Mouse (Mus musculus) liver, adult 2 months (tissue): ENCODE results near the gene Mbnl2. TPM values are rescaled to one million over a fixed set of nuclear protein-coding genes. Genes with fewer than 3 reads are reported as not detected.
A peak's percentile ranks its signal among the peaks of the same experiment; 100 is the strongest.

Experiments used
- DNase-seq: peaks from one replicate; pipeline ENCODE4 v3.0.0-alpha.2; 2011; ENCODE audit warnings: low read depth, low spot score; ENCODE audit errors: extremely low read depth
- H3K27ac ChIP-seq: fragments of 200-500 bp; replicated peaks from 2 replicates; pipeline ENCODE4 v1.5.1; 2012; ENCODE audit warnings: low read depth, mild to moderate bottlenecking, control low read depth, inconsistent platforms, low read length; ENCODE audit not compliant: insufficient read depth
- H3K27me3 ChIP-seq: fragments of 200-500 bp; 2 replicates; pipeline ENCODE4 v1.6.1; 2012; ENCODE audit warnings: mild to moderate bottlenecking, moderate library complexity, low read length, inconsistent platforms; ENCODE audit not compliant: control insufficient read depth, insufficient read depth
- H3K36me3 ChIP-seq: fragments of 200-500 bp; 2 replicates; pipeline ENCODE4 v1.6.1; 2012; ENCODE audit warnings: low read length, inconsistent platforms; ENCODE audit not compliant: control insufficient read depth, insufficient read depth
- H3K4me1 ChIP-seq: fragments of 200-500 bp; 2 replicates; pipeline ENCODE4 v1.6.1; 2011; ENCODE audit warnings: low read length; ENCODE audit not compliant: control insufficient read depth, insufficient read depth
- H3K4me3 ChIP-seq: fragments of 200-500 bp; 2 replicates; pipeline ENCODE4 v1.5.1; 2011; ENCODE audit warnings: low read depth, mild to moderate bottlenecking, control low read depth, low read length, moderate library complexity; ENCODE audit not compliant: insufficient read depth
- H3K79me2 ChIP-seq: fragments of 200-500 bp; 2 replicates; pipeline ENCODE4 v1.6.1; 2012; ENCODE audit warnings: inconsistent platforms, mild to moderate bottlenecking, low read length, moderate library complexity; ENCODE audit not compliant: control insufficient read depth, insufficient read depth
- H3K9ac ChIP-seq: fragments of 200-500 bp; 2 replicates; pipeline ENCODE4 v1.6.1; 2012; ENCODE audit warnings: low read depth, mild to moderate bottlenecking, control low read depth, inconsistent platforms, low read length
- CTCF ChIP-seq: fragments of 200-500 bp; IDR thresholded peaks from 2 replicates; pipeline ENCODE4 v1.5.1; 2011; ENCODE audit warnings: low read depth, low read length, control low read depth
- POLR2A ChIP-seq: fragments of 200-500 bp; IDR thresholded peaks from 2 replicates; pipeline ENCODE4 v1.6.1; 2011; ENCODE audit warnings: low read length, control low read depth; ENCODE audit not compliant: insufficient read depth; ENCODE audit errors: extremely low read depth
- WGBS: fragments of 180-500 bp; shearing (Covaris S2); methylation state at CpG from one replicate; pipeline ENCODE4 v1.1.7; 2018; 5-methylcytosine and 5-hydroxymethylcytosine counted together
- polyA plus RNA-seq: library from polyadenylated mRNA; depleted of rRNA; stranded (reverse); fragments of >200 nt; gene quantifications from 2 replicates; pipeline ENCODE4 v1.2.3, GENCODE M21; 2012
- total RNA-seq: library from RNA; depleted of rRNA; stranded (reverse); fragments of >200 nt; gene quantifications from 2 replicates; pipeline ENCODE4 v1.2.3, GENCODE M21; 2014

The Mbnl2 gene
- total and polyA plus RNA-seq, 2 experiments: 17.5 to 35.2 TPM

DNA sequence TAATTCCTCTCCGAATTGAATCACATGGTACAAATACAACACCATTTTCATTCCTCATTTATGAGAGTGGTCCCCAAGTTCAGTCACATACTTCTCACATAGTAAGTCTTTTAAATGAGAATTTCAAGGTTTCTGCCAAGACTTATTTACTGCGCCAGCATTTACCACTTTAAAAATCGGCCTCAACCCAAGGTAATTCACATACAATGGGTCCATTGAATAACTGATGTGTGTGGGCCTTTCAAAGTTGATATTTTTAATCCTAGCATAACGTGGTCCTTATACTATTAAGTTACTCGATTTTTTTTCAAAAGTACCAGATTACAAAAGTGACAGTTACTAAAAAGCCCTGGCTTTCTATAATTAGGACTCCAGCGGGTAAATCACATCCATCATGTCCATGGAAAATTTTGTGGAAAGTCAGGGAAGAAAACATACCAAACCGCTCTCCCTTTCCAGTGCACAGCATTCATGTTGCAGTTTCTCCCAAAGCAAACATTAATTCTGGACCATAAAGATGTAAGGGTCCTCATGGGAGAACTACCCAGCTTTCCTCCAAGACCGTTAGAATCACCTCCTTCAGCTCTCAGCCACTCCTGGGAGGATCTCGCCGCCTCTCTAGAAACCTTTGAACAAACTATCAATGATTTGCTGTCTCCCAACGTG, 107.8 kb downstream of the Mbnl2 start:
- Histone ChIP-seq H3K4me1 (peaks cover 5% of the 10 kb centered on the region), H3K79me2 (peaks cover 3% of the 10 kb centered on the region; the same call in 1 of the 2 replicates), H3K27me3 (no peaks in the 10 kb centered on the region), H3K27ac (no peak overlapping the region), H3K9ac (no peak overlapping the region), H3K36me3 (peaks cover 13% of the 10 kb centered on the region; the same call in 1 of the 2 replicates), H3K4me3 (no peak overlapping the region)
- no peak for DNase-seq
- TF ChIP-seq POLR2A (no peak), CTCF (no peak)
- 90% methylated on average over 11 of the region's 11 CpGs for WGBS

DNA sequence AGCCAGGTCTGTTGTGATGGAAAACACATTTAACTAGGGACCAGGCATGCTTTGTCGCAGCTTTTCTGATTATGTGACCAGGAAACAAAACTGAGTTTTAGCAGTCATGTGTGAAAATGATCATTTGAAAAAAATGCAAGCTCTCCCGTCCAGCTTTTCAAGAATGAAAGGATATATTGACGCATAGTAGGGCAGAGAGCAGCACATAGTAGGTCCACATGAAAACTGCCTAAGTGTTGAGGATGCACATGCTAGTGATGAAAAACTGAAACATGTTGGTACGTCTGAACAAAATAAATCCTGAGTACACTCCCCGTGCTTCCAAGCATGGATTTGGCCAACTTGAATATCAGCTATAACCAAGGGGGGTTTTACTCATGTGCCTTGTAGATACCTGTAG, 109.1 kb downstream of the Mbnl2 start:
- TF ChIP-seq CTCF: no peak
- TF ChIP-seq POLR2A: no peak
- 97% methylated on average over 5 of the region's 5 CpGs for WGBS
- H3K36me3 ChIP-seq: peaks cover 13% of the 10 kb centered on the region; the same call in 1 of the 2 replicates
- H3K79me2 ChIP-seq: peaks cover 3% of the 10 kb centered on the region; the same call in 1 of the 2 replicates
- no peak overlapping the region for H3K9ac ChIP-seq
- no peak for DNase-seq
- H3K27ac ChIP-seq: no peak overlapping the region
- H3K4me1 ChIP-seq: peaks cover 5% of the 10 kb centered on the region
- no peak overlapping the region for H3K4me3 ChIP-seq
- H3K27me3 ChIP-seq: no peaks in the 10 kb centered on the region

DNA sequence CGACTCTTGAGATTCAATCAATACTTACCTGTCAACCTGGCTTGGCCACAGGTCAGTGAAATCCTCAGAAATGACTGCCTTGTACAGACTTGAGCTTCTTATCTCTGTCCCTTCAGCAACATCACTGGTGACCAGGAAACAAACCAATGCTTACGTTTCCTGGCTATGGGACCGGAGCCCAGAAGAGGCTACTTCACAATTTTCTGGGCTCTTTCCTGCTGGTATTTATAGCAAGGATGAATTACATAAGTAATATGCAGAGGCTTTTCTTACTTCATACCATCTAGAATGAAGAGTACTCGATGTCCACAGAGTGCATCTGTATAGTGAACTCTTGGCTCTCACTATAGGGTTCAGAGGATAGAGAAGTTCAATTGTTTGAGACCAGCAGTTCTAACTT, 111.8 kb downstream of the Mbnl2 start:
- no peaks in the 10 kb centered on the region for H3K79me2 ChIP-seq
- TF ChIP-seq POLR2A (no peak), CTCF (no peak)
- 40% methylated on average over 4 of the region's 4 CpGs for WGBS
- no peak overlapping the region for H3K4me3 ChIP-seq
- H3K9ac ChIP-seq: no peak overlapping the region
- no peaks in the 10 kb centered on the region for H3K27me3 ChIP-seq
- no peak overlapping the region; the same call in 1 of the 2 replicates for H3K27ac ChIP-seq
- peaks cover 13% of the 10 kb centered on the region for H3K36me3 ChIP-seq
- peaks cover 5% of the 10 kb centered on the region for H3K4me1 ChIP-seq
- peak; percentile 40 for DNase-seq

DNA sequence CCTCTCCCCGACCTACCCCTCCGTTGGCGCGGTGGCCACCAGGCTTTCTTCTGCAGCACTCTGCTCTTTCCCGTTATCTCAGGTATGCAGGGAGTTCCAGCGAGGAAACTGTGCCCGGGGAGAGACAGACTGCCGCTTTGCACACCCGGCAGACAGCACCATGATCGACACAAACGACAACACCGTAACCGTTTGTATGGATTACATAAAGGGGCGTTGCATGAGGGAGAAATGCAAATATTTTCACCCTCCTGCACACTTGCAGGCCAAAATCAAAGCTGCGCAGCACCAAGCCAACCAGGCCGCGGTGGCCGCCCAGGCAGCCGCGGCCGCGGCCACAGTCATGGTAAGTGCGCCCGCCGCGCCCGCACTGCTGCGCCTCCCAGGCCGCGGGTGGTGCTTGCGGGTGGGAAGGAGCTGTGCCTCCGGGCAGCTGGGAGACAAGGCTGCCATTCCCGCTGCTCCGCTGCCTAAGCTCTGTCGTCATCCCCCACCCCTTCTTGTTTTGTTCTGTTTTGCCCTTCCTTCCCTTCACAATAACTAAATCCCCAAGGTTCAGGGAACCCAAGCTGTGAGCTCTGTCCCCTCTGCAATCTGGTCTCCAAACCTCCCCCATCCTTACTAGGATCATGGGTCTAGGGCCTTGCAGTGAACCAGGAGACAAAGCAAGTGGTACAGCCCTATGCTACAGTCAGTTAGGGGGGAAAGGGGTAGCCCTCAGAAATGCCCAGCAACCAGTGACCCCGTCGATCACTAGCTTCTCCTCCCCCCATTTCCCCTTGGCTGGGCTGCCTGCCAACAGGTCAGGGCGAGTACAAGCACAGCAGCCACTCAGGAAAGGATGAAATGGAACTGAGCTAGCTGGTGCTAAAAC, 113.6 kb downstream of the Mbnl2 start:
- Histone ChIP-seq H3K4me3 (no peak overlapping the region), H3K9ac (no peak overlapping the region), H3K79me2 (no peaks in the 10 kb centered on the region), H3K27ac (no peak overlapping the region), H3K4me1 (peaks cover 5% of the 10 kb centered on the region), H3K36me3 (peaks cover 14% of the 10 kb centered on the region), H3K27me3 (no peaks in the 10 kb centered on the region)
- TF ChIP-seq POLR2A (no peak), CTCF (no peak)
- WGBS: 48% methylated on average over 38 of the region's 38 CpGs
- DNase-seq: no peak

DNA sequence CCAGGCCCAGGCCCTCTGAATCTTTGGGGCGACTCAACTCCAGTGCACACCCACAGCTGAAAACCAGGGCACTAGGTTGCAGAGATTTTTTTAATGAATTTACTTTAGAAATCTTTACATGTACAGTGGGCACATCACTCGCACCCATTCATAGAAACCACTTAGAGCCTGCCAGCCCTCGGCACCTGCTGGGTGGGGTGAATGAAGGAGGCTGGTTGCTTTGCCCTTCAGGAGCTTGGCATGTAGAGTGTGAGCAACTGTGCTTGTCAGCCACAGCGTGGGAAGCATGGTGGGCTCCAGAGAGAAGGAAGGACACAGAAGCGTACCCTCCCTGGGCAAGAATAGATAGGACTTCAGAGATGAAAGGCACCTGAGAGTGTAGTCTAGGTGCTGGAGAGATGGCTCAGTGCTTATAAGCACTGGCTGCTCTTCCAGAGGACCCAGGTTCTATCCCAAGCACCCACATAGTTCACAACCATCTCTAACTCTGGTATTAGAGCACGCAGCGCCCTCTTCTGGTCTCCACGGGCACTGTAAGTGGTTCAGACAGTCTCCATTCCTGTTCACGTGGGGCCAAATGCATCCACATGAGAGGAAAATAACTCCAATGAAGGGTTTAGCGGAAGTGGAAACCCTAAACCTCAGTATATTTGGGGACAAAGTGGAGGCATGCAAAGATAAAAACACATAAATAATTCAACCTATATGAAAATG, 114.9 kb downstream of the Mbnl2 start:
- TF ChIP-seq POLR2A: no peak
- TF ChIP-seq CTCF: peak; percentile 40; the same call in 1 of the 2 replicates
- H3K9ac ChIP-seq: no peak overlapping the region
- DNase-seq: no peak
- H3K27me3 ChIP-seq: no peaks in the 10 kb centered on the region
- H3K79me2 ChIP-seq: no peaks in the 10 kb centered on the region
- H3K36me3 ChIP-seq: peaks cover 15% of the 10 kb centered on the region
- no peak overlapping the region for H3K27ac ChIP-seq
- H3K4me3 ChIP-seq: no peak overlapping the region
- 95% methylated on average over 10 of the region's 10 CpGs for WGBS
- peaks cover 6% of the 10 kb centered on the region for H3K4me1 ChIP-seq
